Mouse (Mus musculus) olfactory bulb, adult 2 months (tissue): ENCODE measurements around the gene Ccdc36.

Experiments used
- CTCF ChIP-seq: fragments of 200-500 bp; IDR thresholded peaks from 2 replicates; pipeline ENCODE4 v1.5.1; 2012; ENCODE audit warnings: low read depth, mild to moderate bottlenecking, low read length, moderate library complexity; ENCODE audit not compliant: insufficient read depth
- POLR2A ChIP-seq: fragments of 200-500 bp; IDR thresholded peaks from 2 replicates; pipeline ENCODE4 v1.6.1; 2012; ENCODE audit warnings: mild to moderate bottlenecking, low read depth, low read length, moderate library complexity; ENCODE audit not compliant: insufficient read depth

DNA sequence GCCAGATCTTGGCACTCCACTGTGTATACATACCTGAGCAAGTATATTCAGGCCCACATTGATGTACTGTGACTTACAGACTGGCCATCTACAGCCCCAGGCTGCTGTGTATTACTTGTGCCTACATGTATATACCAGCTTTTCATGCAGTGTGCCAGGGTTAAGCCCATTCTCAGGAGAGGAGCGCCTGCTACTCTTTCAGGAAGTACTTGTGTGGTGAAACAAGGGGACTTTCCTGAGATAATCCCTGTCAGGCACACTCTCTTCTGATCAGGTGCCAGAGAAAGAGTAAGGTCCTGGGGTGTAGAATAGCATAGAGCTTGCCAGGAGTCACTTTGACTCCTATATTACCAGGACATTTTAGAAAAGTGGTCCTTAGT lies 31.6 kb upstream of the Ccdc36 start:
- no peak for TF ChIP-seq POLR2A
- no peak for TF ChIP-seq CTCF
